Mouse (Mus musculus) myocyte (in vitro differentiated cells): Measurements from ENCODE around the gene Dnajb6. TPM values are rescaled to one million over a fixed set of nuclear protein-coding genes. Genes with fewer than 3 reads are reported as not detected.
"Not testable (repeated sequence)": the region's sequence is repeated elsewhere in the genome, so short reads cannot be mapped to it uniquely, and the experiment has no call there.

Experiments
- H3K27me3 ChIP-seq: one replicate; pipeline ENCODE4 v1.6.1; 2011; ENCODE audit not compliant: control insufficient read depth, insufficient read depth, insufficient read length
- H3K36me3 ChIP-seq: one replicate; pipeline ENCODE4 v1.6.1; 2011; ENCODE audit not compliant: control insufficient read depth, insufficient read depth
- H3K4me2 ChIP-seq: one replicate; pipeline ENCODE4 v1.6.1; 2011; ENCODE audit warnings: low read depth, control low read depth
- H3K4me3 ChIP-seq: one replicate; pipeline ENCODE4 v1.5.1; 2011; ENCODE audit warnings: mild to moderate bottlenecking, control low read depth, moderate library complexity
- H3K79me2 ChIP-seq: one replicate; pipeline ENCODE4 v1.6.1; 2011; ENCODE audit not compliant: control insufficient read depth, insufficient read depth
- H3ac ChIP-seq: one replicate; pipeline ENCODE4 v1.6.1; 2011; ENCODE audit not compliant: control insufficient read depth, insufficient read length
- CEBPB ChIP-seq: IDR thresholded peaks from 2 replicates; pipeline ENCODE4 v1.6.1; 2011; ENCODE audit warnings: mild to moderate bottlenecking, moderate library complexity; ENCODE audit not compliant: poor library complexity, insufficient read depth, severe bottlenecking
- E2F4 ChIP-seq: IDR thresholded peaks from one replicate; pipeline ENCODE4 v1.6.1; 2011; ENCODE audit warnings: mild to moderate bottlenecking, control low read depth, moderate library complexity; ENCODE audit not compliant: insufficient read depth
- MAX ChIP-seq: IDR thresholded peaks from one replicate; pipeline ENCODE4 v1.6.1; 2011; ENCODE audit warnings: low read depth, mild to moderate bottlenecking, control low read depth
- MYOD1 ChIP-seq, 3 experiments: IDR thresholded peaks; one replicate each; pipeline ENCODE4 v1.6.1; 2011; ENCODE audit warnings: control low read depth in 2 of 3, low read depth in 2 of 3, mild to moderate bottlenecking in 2 of 3, moderate library complexity in 1 of 3; ENCODE audit not compliant: insufficient read length in 2 of 3, control insufficient read depth in 1 of 3
- MYOG ChIP-seq, 3 experiments: IDR thresholded peaks; one replicate each; pipeline ENCODE4 v1.6.1; 2011; ENCODE audit warnings: control low read depth in 2 of 3, low read depth in 2 of 3, mild to moderate bottlenecking in 2 of 3; ENCODE audit not compliant: insufficient read length in 2 of 3, control insufficient read depth in 1 of 3, insufficient read depth in 1 of 3
- POLR2A ChIP-seq: IDR thresholded peaks from one replicate; pipeline ENCODE4 v1.6.1; 2011; ENCODE audit warnings: low read depth, mild to moderate bottlenecking, control low read depth, moderate library complexity; ENCODE audit not compliant: insufficient read length
- POLR2AphosphoS2 ChIP-seq: IDR thresholded peaks from one replicate; pipeline ENCODE4 v1.6.1; 2011; ENCODE audit warnings: low read depth, control low read depth; ENCODE audit not compliant: insufficient read length
- REST ChIP-seq: IDR thresholded peaks from one replicate; pipeline ENCODE4 v1.6.1; 2011; ENCODE audit warnings: mild to moderate bottlenecking, control low read depth, moderate library complexity; ENCODE audit not compliant: insufficient read depth, insufficient read length
- SRF ChIP-seq: IDR thresholded peaks from one replicate; pipeline ENCODE4 v1.6.1; 2011; ENCODE audit warnings: low read depth; ENCODE audit not compliant: control insufficient read depth, insufficient read length
- TCF12 ChIP-seq: IDR thresholded peaks from one replicate; pipeline ENCODE4 v1.6.1; 2011; ENCODE audit warnings: mild to moderate bottlenecking, control low read depth; ENCODE audit not compliant: poor library complexity, insufficient read depth, severe bottlenecking
- TCF3 ChIP-seq: IDR thresholded peaks from one replicate; pipeline ENCODE4 v1.6.1; 2011; ENCODE audit warnings: low read depth, control low read depth; ENCODE audit not compliant: insufficient read length
- USF1 ChIP-seq: IDR thresholded peaks from one replicate; pipeline ENCODE4 v1.6.1; 2011; ENCODE audit warnings: low read depth, mild to moderate bottlenecking, control low read depth, moderate library complexity
- polyA plus RNA-seq: library from polyadenylated mRNA; unstranded; fragments of >200 nt; fragmentation: generic; extraction: Trizol; gene quantifications from one replicate; pipeline ENCODE4 v1.2.1, GENCODE M21; 2012; ENCODE audit warnings: missing spikeins

Dnajb6 gene
- polyA plus RNA-seq, 1 experiment = 75.2 TPM

GRCm38 (mm10) chr5:29726070-29726469 is 9.4 kb upstream of the Dnajb6 start:
- H3K4me3 ChIP-seq, H3ac ChIP-seq, H3K27me3 ChIP-seq, H3K36me3 ChIP-seq, H3K79me2 ChIP-seq, H3K4me2 ChIP-seq: not testable (repeated sequence)
- TF ChIP-seq USF1 = peak; percentile 36

DNA sequence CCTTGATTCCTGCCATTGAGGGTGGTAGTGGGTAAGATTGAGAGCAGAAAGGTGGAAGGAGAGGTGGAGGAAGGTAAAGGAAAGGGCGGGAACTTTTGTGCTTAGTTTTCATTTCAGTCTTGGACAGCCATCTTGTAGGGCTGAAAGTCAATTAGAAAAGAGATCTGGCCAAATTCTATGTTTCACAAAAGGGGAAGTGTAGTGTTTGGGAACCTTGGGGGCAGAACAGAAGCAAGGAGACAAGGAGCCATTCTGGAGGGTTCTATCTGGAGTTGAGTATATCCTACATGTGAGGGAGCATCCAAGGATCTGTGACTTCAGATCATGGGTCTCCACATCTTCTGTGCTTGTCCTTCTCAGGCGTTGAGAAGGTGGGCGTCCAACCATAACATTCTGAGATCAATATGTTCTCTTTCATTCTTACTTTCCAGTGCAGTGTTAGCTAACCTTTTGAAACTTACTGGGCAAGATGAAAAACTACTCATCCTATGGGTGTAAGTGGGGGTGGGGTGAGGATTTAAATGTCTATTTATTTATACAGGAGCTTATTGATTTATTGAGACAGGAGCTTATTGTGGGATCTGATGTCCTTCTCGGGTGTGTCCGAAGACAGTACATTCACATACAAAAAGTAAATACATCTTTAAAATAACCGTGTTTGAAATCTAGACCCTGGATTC is 517 bp upstream of the Dnajb6 start:
- TF ChIP-seq MAX (no peak), MYOG (IDR thresholded peaks at IDR 0.05; ENCODE audit: control insufficient read depth in 1 of 3, insufficient read depth in 1 of 3, insufficient read length in 2 of 3, low read depth in 2 of 3) (no peak), REST (no peak), CEBPB (no peak), TCF3 (no peak), SRF (no peak), USF1 (no peak)
- no peaks in the 10 kb centered on the region for H3K36me3 ChIP-seq
- H3ac ChIP-seq = peak overlapping the region; percentile 93
- H3K79me2 ChIP-seq = peaks cover 41% of the 10 kb centered on the region
- H3K4me2 ChIP-seq = peak overlapping the region; percentile 79
- peak overlapping the region; percentile 98 for H3K4me3 ChIP-seq
- H3K27me3 ChIP-seq = no peaks in the 10 kb centered on the region

GRCm38 (mm10) chr5:29736073-29736900 is 799 bp downstream of the Dnajb6 start:
- Histone ChIP-seq H3K4me3 (peak overlapping the region; percentile 98), H3K79me2 (peaks cover 54% of the 10 kb centered on the region), H3ac (peak overlapping the region; percentile 93), H3K27me3 (no peaks in the 10 kb centered on the region), H3K4me2 (peak overlapping the region; percentile 83), H3K36me3 (no peaks in the 10 kb centered on the region)
- TF ChIP-seq MYOG (IDR thresholded peaks at IDR 0.05; ENCODE audit: control insufficient read depth in 1 of 3, insufficient read depth in 1 of 3, insufficient read length in 2 of 3, low read depth in 2 of 3) (peak in 1 of 3 experiments; percentile 24), MAX (no peak)

- Histone ChIP-seq H3K4me2 (peak overlapping the region; percentile 83), H3K27me3 (no peaks in the 10 kb centered on the region), H3K4me3 (peak overlapping the region; percentile 98), H3K79me2 (peaks cover 60% of the 10 kb centered on the region), H3K36me3 (no peaks in the 10 kb centered on the region), H3ac (peak overlapping the region; percentile 93)
- TF ChIP-seq MYOG (IDR thresholded peaks at IDR 0.05; ENCODE audit: control insufficient read depth in 1 of 3, insufficient read depth in 1 of 3, insufficient read length in 2 of 3, low read depth in 2 of 3) = no peak
- TF ChIP-seq USF1 = no peak
- TF ChIP-seq REST = no peak
- TF ChIP-seq E2F4 = no peak
- TF ChIP-seq MYOD1 (IDR thresholded peaks at IDR 0.05; ENCODE audit: control insufficient read depth in 1 of 3, insufficient read length in 2 of 3, low read depth in 2 of 3) = no peak
- no peak for TF ChIP-seq TCF12
- TF ChIP-seq TCF3 = no peak
- no peak for TF ChIP-seq POLR2A
- no peak for TF ChIP-seq POLR2AphosphoS2
Observed at GRCm38 (mm10) chr5:29736942-29737341, 1.5 kb downstream of the Dnajb6 start.

DNA sequence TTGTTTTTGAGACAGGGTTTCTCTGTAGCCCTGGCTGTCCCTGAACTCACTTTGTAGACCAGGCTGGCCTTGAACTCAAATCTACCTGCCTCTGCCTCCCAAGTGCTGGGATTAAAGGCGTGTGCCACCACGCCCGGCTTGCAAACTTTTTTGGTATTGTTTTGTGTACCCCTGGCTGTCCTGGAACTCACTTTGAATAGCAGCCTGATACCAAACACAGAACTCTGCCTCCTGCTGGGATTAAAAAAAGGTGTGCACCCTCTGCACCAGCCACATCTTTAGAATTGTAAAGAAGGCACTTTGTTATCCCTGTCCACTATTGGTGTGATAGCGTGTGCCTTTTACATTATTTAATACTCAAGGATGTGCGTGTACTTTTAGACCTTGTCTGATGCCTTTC is 2.0 kb downstream of the Dnajb6 start:
- Histone ChIP-seq H3K4me2 (peak overlapping the region; percentile 83), H3K79me2 (peaks cover 66% of the 10 kb centered on the region), H3K27me3 (no peaks in the 10 kb centered on the region), H3K36me3 (peaks cover 5% of the 10 kb centered on the region), H3K4me3 (peak overlapping the region; percentile 98), H3ac (no peak overlapping the region)
- no peak for TF ChIP-seq MAX
- TF ChIP-seq SRF = no peak
- no peak for TF ChIP-seq REST
- no peak for TF ChIP-seq MYOD1 (IDR thresholded peaks at IDR 0.05; ENCODE audit: control insufficient read depth in 1 of 3, insufficient read length in 2 of 3, low read depth in 2 of 3)
- no peak for TF ChIP-seq USF1
- no peak for TF ChIP-seq MYOG (IDR thresholded peaks at IDR 0.05; ENCODE audit: control insufficient read depth in 1 of 3, insufficient read depth in 1 of 3, insufficient read length in 2 of 3, low read depth in 2 of 3)
- no peak for TF ChIP-seq TCF3
- no peak for TF ChIP-seq TCF12
- no peak for TF ChIP-seq POLR2A
- no peak for TF ChIP-seq POLR2AphosphoS2
- TF ChIP-seq E2F4 = no peak
- no peak for TF ChIP-seq CEBPB
